Mouse (Mus musculus) cerebellum, adult 9-10 months (tissue): Measurements from ENCODE around the gene Capn13.
"Not testable (repeated sequence)": the region's sequence is repeated elsewhere in the genome, so short reads cannot be mapped to it uniquely, and the experiment has no call there.

Experiments used
- DNase-seq: peaks from one replicate; pipeline ENCODE4 v3.0.0; 2022

The Capn13 gene

DNA sequence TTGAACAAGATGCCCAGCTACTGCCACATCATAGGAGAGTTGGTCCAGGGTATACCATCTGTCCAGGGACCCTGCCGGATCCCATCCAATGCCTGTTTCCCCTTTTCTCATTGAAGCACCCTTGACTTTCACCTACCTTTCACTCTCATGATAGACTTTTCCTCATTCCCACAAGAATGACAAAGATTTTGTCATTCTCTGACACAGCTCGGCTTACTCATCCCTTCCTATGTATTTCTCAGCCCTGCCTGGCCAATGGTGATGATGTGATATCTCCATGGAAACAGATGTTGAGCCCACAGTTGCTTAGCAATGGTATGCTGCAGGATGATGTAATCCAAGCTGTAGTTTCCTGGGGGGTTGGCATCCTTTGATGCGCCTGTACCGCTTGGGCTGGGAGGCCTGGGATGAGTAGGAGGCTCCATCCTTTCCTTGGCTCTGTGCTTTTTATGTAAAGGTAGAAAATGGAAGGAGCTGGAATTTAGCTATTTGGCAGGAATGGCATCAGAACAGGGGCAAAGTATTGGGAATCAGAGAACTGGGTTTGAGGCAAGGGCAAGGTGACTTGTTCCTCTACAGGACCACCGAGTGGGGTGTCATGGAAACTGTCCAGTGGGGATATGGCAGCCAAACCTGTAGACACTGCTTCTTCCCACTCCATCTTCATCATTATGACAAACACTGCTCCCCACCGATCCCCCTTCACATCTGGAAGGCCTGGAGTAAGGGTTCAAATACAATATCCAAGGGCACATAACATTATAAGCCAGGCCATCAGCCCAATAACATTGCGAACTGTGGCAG is 128.7 kb downstream of the Capn13 start:
- DNase-seq = no peak

DNA sequence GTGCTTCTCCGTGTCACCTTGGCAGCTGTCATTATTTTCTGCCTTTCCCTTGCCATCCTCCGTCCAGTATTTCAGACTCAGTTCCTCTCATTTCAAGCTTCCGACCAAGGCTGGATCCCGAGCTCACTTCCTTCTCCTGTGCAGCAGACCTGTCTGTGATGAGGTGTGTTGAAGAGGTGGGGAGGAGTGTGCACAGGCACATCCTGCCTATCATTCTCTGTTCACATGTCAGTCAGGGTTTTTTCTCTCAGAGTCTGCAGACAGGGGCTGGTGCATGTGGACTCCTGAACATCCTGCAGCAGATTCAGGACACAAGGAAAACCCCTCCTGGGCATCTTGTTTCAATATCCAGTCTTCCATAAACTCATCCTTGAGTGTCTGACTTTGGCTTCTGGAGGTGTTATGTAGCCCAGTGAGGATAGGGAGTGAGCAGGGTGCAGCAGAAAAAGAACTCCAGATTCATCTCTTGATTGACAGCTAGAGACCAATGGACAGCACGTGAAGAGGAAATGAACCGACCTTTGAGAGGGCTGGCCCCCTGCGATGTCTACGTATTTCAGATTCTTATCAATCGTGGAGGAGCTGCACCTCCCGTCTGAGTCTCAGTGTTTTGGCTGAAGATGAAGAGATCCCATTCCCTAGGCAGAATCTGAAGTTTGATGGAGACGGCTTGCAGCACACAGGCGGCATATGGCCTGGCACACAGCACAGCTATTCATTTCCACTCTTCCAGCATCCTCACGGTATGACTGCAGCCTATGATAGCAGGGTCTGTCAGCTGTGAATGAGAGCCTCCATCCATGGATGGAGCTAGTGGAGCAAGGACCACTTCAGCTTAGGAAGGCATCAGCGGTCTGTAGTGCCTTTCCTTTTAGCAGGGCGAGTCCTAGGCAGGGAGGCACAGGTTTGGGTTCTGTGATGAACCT is 129.5 kb downstream of the Capn13 start:
- DNase-seq = no peak

DNA sequence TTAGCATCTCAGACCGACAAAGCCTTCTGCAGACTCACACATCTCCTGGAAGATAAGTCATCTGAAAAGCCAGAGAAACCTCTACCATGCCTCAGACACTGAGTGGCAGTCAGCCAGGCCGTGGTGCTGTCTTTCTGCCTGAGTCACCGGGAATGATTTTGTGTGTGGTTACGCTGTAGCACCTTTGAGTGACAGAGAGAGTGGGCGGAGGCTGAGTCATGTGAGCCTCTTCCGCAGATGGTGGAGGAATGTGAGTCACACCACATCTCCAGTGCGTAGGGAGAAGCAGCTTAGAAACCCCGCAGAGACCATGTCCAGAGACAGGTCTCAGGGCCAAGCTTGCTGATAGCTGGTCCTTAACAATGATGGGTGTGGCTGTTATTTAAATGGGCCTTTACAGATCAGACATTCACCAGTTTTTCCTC is 137.6 kb downstream of the Capn13 start:
- DNase-seq = no peak

DNA sequence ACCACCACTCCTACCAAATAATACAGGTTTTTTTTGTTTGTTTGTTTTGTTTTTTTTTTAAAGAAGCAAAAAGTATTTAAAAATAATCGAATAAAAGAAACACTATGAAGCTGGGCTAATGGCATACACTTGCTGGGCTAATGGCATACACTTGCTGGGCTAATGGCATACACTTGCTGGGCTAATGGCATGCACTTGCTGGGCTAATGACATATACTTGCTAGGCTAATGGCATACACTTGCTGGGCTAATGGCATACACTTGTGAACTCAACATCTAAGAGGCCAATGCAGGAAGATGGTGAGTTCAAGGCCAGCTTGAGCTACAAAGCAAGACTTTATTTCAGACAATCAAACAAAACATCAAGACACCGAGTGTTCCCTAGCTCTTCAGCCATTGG is 138.1 kb downstream of the Capn13 start:
- no peak for DNase-seq

DNA sequence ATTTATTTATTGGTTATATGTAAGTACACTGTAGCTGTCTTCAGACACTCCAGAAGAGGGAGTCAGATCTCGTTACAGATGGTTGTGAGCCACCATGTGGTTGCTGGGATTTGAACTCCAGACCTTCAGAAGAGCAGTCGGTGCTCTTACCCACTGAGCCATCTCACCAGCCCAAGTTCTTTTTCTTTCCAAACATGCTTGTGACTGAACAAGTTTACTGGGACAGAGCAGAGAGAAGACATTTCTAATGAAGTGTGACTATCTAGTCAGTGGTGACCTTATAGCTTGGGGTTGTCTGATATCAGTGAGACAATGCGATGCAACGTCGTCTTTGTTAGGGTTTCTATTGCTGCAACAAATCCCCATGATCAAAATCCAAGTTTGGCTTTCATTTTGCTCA is 141.4 kb downstream of the Capn13 start:
- DNase-seq = not testable (repeated sequence)

DNA sequence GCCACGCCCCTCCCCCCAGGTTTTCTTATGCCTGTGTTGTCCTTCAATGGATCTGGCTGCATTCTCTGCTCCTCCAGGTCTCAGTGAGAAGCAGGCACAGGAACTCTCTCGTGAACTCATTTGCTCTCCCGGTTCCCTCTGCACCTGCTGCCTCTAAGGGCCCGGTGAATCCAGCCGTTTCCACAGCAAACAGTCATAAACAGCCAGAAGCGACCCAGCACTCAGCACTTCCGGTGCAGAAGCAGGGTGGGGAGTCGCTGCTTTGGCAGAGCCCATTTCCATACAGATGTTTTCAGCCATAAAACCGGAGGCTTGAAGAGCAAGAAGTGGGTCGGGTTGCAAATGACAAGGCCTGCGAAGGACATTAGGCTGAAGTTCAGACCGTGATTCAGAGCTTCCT is 142.0 kb downstream of the Capn13 start:
- DNase-seq = no peak
